Mouse (Mus musculus): ENCODE results near the gene Nuak1.
"Not testable (repeated sequence)": the region's sequence is repeated elsewhere in the genome, so short reads cannot be mapped to it uniquely, and the experiment has no call there.

Nuak1 gene

GRCm38 (mm10) chr10:84440541-84441433 lies at the start of gene Nuak1:
TSS of gene Nuak1 (minus strand) at chr10:84440597.
- DNase-seq (ENCODE audit: low spot score in 2 of 2), result peak; percentile 86 to 88

- no peak for DNase-seq (ENCODE audit: low spot score in 2 of 2)
These were observed 49.7 kb upstream of the Nuak1 start for GRCm38 (mm10) chr10:84490115-84490514.

GRCm38 (mm10) chr10:84488315-84488714 lies 47.9 kb upstream of the Nuak1 start:
- peak in 1 of 2 experiments; percentile 34 for DNase-seq (ENCODE audit: low spot score in 2 of 2)

GRCm38 (mm10) chr10:84484661-84485060 lies 44.3 kb upstream of the Nuak1 start:
- DNase-seq (ENCODE audit: low spot score in 2 of 2), result no peak

- no peak for DNase-seq (ENCODE audit: low spot score in 2 of 2)
These were observed 43.2 kb upstream of the Nuak1 start for GRCm38 (mm10) chr10:84483553-84483952.

GRCm38 (mm10) chr10:84483069-84483468 lies 42.7 kb upstream of the Nuak1 start:
- no peak for DNase-seq (ENCODE audit: low spot score in 2 of 2)

GRCm38 (mm10) chr10:84482418-84482817 lies 42.0 kb upstream of the Nuak1 start:
- DNase-seq (ENCODE audit: low spot score in 2 of 2), result not testable (repeated sequence)

GRCm38 (mm10) chr10:84481327-84481671 lies 40.9 kb upstream of the Nuak1 start:
- no peak for DNase-seq (ENCODE audit: low spot score in 2 of 2)

- peak in 1 of 2 experiments; percentile 26 for DNase-seq (ENCODE audit: low spot score in 2 of 2)
These were observed 40.4 kb upstream of the Nuak1 start for GRCm38 (mm10) chr10:84480667-84481326.

- no peak for DNase-seq (ENCODE audit: low spot score in 2 of 2)
These were observed 39.7 kb upstream of the Nuak1 start for GRCm38 (mm10) chr10:84480146-84480545.

GRCm38 (mm10) chr10:84477613-84478076 lies 37.2 kb upstream of the Nuak1 start:
- no peak for DNase-seq (ENCODE audit: low spot score in 2 of 2)

GRCm38 (mm10) chr10:84477045-84477612 lies 36.7 kb upstream of the Nuak1 start:
- no peak for DNase-seq (ENCODE audit: low spot score in 2 of 2)

- no peak for DNase-seq (ENCODE audit: low spot score in 2 of 2)
These were observed 27.3 kb upstream of the Nuak1 start for GRCm38 (mm10) chr10:84467555-84468164.

- no peak for DNase-seq (ENCODE audit: low spot score in 2 of 2)
These were observed 25.1 kb upstream of the Nuak1 start for GRCm38 (mm10) chr10:84465511-84465910.

GRCm38 (mm10) chr10:84460420-84461101 lies 20.2 kb upstream of the Nuak1 start:
- no peak for DNase-seq (ENCODE audit: low spot score in 2 of 2)

- no peak for DNase-seq (ENCODE audit: low spot score in 2 of 2)
These were observed 17.7 kb upstream of the Nuak1 start for GRCm38 (mm10) chr10:84458094-84458493.

GRCm38 (mm10) chr10:84457539-84457938 lies 17.1 kb upstream of the Nuak1 start:
- DNase-seq (ENCODE audit: low spot score in 2 of 2), result no peak

- no peak for DNase-seq (ENCODE audit: low spot score in 2 of 2)
These were observed 16.4 kb upstream of the Nuak1 start for GRCm38 (mm10) chr10:84456632-84457320.

- no peak for DNase-seq (ENCODE audit: low spot score in 2 of 2)
These were observed 11.5 kb upstream of the Nuak1 start for GRCm38 (mm10) chr10:84451883-84452282.

GRCm38 (mm10) chr10:84450654-84451053 lies 10.3 kb upstream of the Nuak1 start:
- DNase-seq (ENCODE audit: low spot score in 2 of 2), result peak; percentile 71 to 89

- no peak for DNase-seq (ENCODE audit: low spot score in 2 of 2)
These were observed 9.3 kb upstream of the Nuak1 start for GRCm38 (mm10) chr10:84449733-84450132.
